Mouse (Mus musculus): ENCODE results near the gene Pth2.

DNA sequence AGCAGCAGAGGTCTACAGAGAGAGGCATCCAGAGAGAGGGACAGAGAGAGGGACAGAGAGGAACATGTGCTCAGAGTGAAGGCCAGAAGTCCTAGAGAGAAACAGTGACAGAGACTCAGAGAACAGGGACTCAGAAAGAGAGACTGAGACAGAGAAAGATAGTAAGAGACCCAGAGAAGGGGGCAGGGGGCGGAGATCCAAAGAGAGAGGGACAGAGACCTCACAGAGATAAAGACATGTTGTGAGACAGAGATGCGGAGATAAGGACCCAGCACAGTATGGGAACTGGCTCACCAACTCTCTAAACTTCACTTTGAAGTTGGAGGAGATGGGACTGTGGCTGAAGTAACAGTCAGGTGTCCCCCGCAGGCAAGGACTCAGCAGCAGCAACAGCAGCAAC is 45.4 kb upstream of the Pth2 start:
- no peak for TF ChIP-seq POLR2A (IDR thresholded peaks at IDR 0.05; ENCODE audit: insufficient read depth, low read depth, low read length)
- TF ChIP-seq CTCF (IDR thresholded peaks at IDR 0.05), result no peak

Measured in heart, adult 2 months (tissue).